Mouse (Mus musculus): ENCODE measurements at regions not wholly inside any gene's neighbourhood (a gene's known extent, or its start where the extent isn't known, plus 50 kb on each side); places are given as distances from the start of the nearest gene placed in this dataset.

DNA sequence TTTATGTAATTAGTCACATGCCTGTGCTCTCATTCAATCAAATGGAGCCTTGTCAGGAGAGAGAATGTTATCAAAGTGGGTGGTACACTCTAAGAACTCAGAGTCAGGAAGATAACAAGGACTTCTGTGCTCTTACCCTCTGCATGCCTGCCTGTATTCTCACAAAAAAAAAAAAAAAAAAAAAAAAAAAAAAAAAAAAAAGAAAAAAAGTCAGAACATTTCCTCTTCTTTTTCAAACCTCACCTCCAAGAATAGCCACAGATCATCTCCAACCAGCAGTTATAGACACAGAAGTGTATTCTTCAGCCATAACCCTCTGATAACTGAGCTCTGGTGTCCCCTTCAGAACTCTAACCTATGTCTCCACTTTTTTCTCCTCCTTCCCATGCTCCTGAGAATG is 77.5 kb downstream of the Abo start:
- in situ Hi-C loops (cut with MboI, MseI) = no loop called here

DNA sequence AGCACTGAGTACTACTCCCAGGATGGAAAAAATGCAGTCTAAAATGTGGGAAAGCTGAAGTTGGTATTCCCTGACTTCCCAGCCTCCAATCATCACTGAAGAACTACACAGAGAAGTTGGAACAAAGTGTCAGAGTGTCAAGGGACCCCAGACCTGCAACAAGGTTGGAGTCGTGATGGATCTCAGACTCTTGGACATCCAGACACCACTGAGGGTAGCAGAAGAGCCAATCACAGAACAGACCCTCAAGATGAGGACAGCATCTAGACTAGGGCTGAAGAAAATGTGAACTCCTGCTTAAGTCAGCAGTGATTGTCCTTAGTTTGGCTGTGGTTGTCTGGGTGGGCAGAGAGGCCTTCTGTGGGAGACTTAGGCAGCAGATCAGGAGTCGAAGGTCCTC is 87.8 kb downstream of the Abo start:
- in situ Hi-C loops (cut with MboI, MseI) = loop anchor here (5.0 kb wide), 1 partner anchor 70 kb away; no protein-coding TSS in a partner anchor

GRCm38 (mm10) chr2:26753357-26753756 is 82.3 kb upstream of the Lcn4 start:
- in situ Hi-C loops (cut with MboI, MseI) = no loop called here

GRCm38 (mm10) chr2:26751916-26752315 is 80.8 kb upstream of the Lcn4 start:
- in situ Hi-C loops (cut with MboI, MseI) = no loop called here

- in situ Hi-C loops (cut with MboI, MseI) = no loop called here
These were observed 73.3 kb upstream of the Lcn4 start for GRCm38 (mm10) chr2:26744341-26744740.

GRCm38 (mm10) chr2:26738926-26739325 is 67.8 kb upstream of the Lcn4 start:
- in situ Hi-C loops (cut with MboI, MseI) = no loop called here

DNA sequence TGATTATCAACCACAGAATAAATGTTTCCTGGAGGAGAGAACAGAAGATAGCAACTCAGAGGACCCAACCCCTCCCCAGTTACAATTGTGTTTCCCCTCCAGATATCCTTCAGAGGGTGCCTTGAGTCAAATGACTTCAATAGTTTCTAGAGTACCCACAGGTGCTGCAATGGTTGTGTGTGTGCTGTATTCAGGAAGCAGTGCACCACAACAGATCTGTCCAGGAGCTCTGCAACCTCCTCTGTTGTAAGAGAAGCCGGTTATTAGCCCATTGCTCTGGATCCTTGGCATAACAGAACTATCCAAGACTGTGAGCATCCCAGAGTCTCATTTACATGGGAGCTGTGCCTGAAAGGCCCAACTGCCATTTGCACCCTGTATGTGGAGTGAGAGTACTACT is 66.6 kb upstream of the Lcn4 start:
- in situ Hi-C loops (cut with MboI, MseI) = no loop called here
